Mouse (Mus musculus): ENCODE results near the gene Cfap58. TPM values are rescaled to one million over a fixed set of nuclear protein-coding genes. Genes with fewer than 3 reads are reported as not detected.
A peak's percentile ranks its signal among the peaks of the same experiment; 100 is the strongest.

The Cfap58 gene
- polyA plus RNA-seq, 1 experiment from 2014 or later, result not detected

DNA sequence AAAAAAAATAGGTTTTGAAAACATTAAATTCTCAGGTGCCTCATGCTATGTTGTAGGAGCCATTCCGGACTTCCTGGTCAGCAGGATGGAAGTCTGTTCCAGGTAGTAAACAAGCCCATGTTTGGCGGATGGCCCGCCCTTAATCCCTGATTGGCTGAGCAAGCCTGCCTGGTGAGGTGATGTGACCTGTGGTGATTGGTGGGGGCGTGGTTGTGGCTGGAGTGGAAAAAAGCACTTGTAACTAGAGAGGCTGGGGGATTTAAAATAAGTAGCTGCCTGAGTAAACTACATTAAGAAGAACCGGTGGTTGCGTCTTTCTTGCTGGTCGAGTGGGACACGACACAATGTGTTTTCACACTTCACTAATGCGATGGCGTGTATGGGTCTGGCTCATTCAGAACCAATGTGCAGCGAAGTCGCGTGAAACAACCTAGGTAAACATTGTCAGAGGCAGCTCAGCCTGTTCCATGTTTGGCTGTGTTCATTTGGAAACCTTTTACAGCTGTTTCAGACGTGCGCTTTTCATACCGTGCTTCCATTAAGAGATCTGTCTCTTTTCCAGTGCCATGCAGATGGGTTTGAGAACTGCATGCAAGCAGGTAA, 2.7 kb upstream of the Cfap58 start:
- 66% methylated on average over 16 of the region's 16 CpGs for WGBS (ENCODE audit: insufficient replicate concordance)
- no peak; the same call in 1 of the 2 replicates for ATAC-seq (ENCODE audit: insufficient read depth)
- peaks cover 32% of the 10 kb centered on the region for H3K27me3 ChIP-seq
- H3K4me3 ChIP-seq (replicated peaks), result no peak overlapping the region
- no peaks in the 10 kb centered on the region for H3K9me3 ChIP-seq (replicated peaks)
- H3K36me3 ChIP-seq (replicated peaks), result no peaks in the 10 kb centered on the region
- H3K9ac ChIP-seq, result no peak overlapping the region
- peaks cover 5% of the 10 kb centered on the region for H3K4me1 ChIP-seq (replicated peaks)
- H3K27ac ChIP-seq (replicated peaks), result no peak overlapping the region
- no peak overlapping the region for H3K4me2 ChIP-seq

DNA sequence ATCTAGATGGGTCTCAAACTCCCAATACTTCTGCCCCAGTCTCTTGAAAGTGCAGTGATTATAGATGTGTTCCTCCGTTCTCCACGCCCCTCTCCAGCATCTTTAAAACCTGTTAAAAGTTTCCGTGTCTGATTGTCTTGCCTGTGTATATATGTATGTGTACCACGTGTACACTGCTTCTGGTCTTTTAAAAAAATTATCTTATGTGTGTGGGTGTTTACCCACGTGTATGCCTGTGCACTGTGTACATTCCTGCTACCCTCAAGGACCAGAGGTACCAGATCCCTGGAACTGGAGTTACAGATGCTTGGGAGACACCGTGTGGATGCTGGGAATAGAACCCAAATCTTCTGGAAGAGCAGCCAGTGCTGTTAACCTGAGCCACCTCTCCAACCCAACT, 1.9 kb upstream of the Cfap58 start:
- Histone ChIP-seq H3K4me3 (replicated peaks) (no peak overlapping the region), H3K9ac (no peak overlapping the region), H3K27me3 (peaks cover 39% of the 10 kb centered on the region), H3K36me3 (replicated peaks) (no peaks in the 10 kb centered on the region), H3K27ac (replicated peaks) (no peak overlapping the region), H3K4me2 (no peak overlapping the region), H3K9me3 (replicated peaks) (no peaks in the 10 kb centered on the region), H3K4me1 (replicated peaks) (peaks cover 5% of the 10 kb centered on the region)
- WGBS (ENCODE audit: insufficient replicate concordance), result 64% methylated on average over 6 of the region's 6 CpGs
- ATAC-seq (ENCODE audit: insufficient read depth), result no peak

DNA sequence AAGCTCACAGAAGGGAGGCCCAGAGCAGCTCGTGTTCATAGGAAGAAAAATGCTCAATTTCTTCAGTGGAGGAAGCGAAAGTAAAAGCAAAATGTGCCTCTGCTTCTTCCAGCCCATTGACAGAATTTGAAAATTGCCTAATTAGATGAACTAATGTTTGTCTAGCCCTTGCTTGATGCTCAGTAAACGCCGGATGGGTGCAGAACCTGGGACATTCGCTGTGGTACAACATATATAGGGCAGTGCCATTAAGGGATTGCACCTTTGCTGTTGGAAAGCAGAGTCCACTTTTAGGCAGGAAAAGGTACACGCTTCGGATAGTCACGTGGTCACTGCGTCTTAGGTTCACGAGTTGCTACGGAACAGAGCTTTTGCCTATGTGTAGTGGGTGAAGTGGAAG, 985 bp upstream of the Cfap58 start:
- ATAC-seq (ENCODE audit: insufficient read depth), result no peak
- Histone ChIP-seq H3K9me3 (replicated peaks) (no peaks in the 10 kb centered on the region), H3K27me3 (peaks cover 42% of the 10 kb centered on the region), H3K4me1 (replicated peaks) (peaks cover 5% of the 10 kb centered on the region), H3K4me3 (replicated peaks) (no peak overlapping the region; the same call in 1 of the 2 replicates), H3K36me3 (replicated peaks) (no peaks in the 10 kb centered on the region), H3K4me2 (no peak overlapping the region), H3K27ac (replicated peaks) (no peak overlapping the region), H3K9ac (no peak overlapping the region)
- WGBS (ENCODE audit: insufficient replicate concordance), result 63% methylated on average over 11 of the region's 11 CpGs

DNA sequence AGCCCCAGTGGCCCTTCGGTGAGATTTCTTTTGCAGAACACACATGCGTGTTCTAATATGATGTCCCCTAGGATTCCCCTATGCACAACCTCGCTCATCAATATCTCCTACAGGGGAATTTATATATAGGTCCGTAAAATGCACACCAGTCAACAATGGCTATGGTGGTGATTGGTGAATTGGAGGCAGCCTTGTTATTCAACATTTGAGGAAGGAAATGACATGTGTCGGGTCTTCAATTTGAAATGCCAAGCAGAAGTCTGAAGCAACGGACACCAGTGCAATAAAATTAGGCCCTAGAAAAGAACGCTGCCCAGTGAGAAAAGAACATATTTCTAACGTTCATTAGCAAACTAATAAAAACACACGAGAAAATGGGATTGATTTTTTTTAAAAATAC, 537 bp upstream of the Cfap58 start:
- WGBS (ENCODE audit: insufficient replicate concordance), result 34% methylated on average over 9 of the region's 9 CpGs

GRCm38 (mm10) chr19:47939361-47939760, 1.9 kb downstream of the Cfap58 start:
- no peak overlapping the region for H3K4me2 ChIP-seq
- ATAC-seq (ENCODE audit: insufficient read depth), result no peak
- 66% methylated on average over 6 of the region's 6 CpGs for WGBS (ENCODE audit: insufficient replicate concordance)
- no peaks in the 10 kb centered on the region for H3K36me3 ChIP-seq (replicated peaks)
- no peaks in the 10 kb centered on the region for H3K9me3 ChIP-seq (replicated peaks)
- H3K27me3 ChIP-seq, result peaks cover 46% of the 10 kb centered on the region
- no peak overlapping the region for H3K27ac ChIP-seq (replicated peaks)
- H3K9ac ChIP-seq, result no peak overlapping the region
- peaks cover 5% of the 10 kb centered on the region for H3K4me1 ChIP-seq (replicated peaks)
- H3K4me3 ChIP-seq (replicated peaks), result no peak overlapping the region

More for the DNA sequence above, 537 bp upstream of the Cfap58 start:
- H3K36me3 ChIP-seq (replicated peaks), result no peaks in the 10 kb centered on the region
- no peak for ATAC-seq (ENCODE audit: insufficient read depth)
- no peaks in the 10 kb centered on the region for H3K9me3 ChIP-seq (replicated peaks)
- H3K4me1 ChIP-seq (replicated peaks), result peaks cover 5% of the 10 kb centered on the region
- no peak overlapping the region for H3K27ac ChIP-seq (replicated peaks)
- no peak overlapping the region for H3K9ac ChIP-seq
- H3K4me2 ChIP-seq, result peak overlapping the region; percentile 65
- peaks cover 46% of the 10 kb centered on the region for H3K27me3 ChIP-seq
- peak overlapping the region; percentile 41; the same call in 1 of the 2 replicates for H3K4me3 ChIP-seq (replicated peaks)

GRCm38 (mm10) chr19:47946821-47947465, 9.5 kb downstream of the Cfap58 start:
- Histone ChIP-seq H3K36me3 (replicated peaks) (no peaks in the 10 kb centered on the region), H3K27ac (replicated peaks) (no peak overlapping the region), H3K4me3 (replicated peaks) (no peak overlapping the region), H3K27me3 (no peaks in the 10 kb centered on the region), H3K9me3 (replicated peaks) (no peaks in the 10 kb centered on the region), H3K9ac (no peak overlapping the region), H3K4me2 (no peak overlapping the region), H3K4me1 (replicated peaks) (no peaks in the 10 kb centered on the region)
- no peak for ATAC-seq (ENCODE audit: insufficient read depth)
- WGBS (ENCODE audit: insufficient replicate concordance), result 45% methylated on average over 23 of the region's 23 CpGs

GRCm38 (mm10) chr19:47950946-47951345, 13.5 kb downstream of the Cfap58 start:
- H3K9me3 ChIP-seq (replicated peaks), result no peaks in the 10 kb centered on the region
- H3K9ac ChIP-seq, result no peak overlapping the region
- 53% methylated on average over 7 of the region's 7 CpGs for WGBS (ENCODE audit: insufficient replicate concordance)
- no peak overlapping the region for H3K4me3 ChIP-seq (replicated peaks)
- H3K27me3 ChIP-seq, result no peaks in the 10 kb centered on the region
- no peak overlapping the region for H3K4me2 ChIP-seq
- H3K36me3 ChIP-seq (replicated peaks), result no peaks in the 10 kb centered on the region
- ATAC-seq (ENCODE audit: insufficient read depth), result no peak
- no peaks in the 10 kb centered on the region for H3K4me1 ChIP-seq (replicated peaks)
- H3K27ac ChIP-seq (replicated peaks), result no peak overlapping the region

DNA sequence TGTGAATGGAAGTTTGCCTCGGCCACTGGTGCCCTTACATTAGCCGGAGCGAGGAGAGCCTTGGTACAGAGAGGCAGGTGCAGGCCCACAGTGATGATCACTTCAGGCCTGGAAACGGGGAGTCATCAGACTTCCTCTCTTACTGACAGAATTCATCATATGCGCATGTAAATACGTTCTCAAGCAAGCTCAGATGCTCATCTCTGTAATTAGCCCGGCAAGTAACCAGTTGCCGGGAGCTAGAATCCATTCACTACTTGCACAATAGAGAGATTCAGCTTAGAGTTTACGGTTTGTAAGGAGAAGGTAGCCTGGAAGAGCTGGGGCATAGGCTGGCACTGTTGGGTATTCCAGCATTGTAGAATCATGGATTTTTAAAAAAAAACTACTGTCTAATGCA, 15.7 kb downstream of the Cfap58 start:
- no peaks in the 10 kb centered on the region for H3K27me3 ChIP-seq
- H3K27ac ChIP-seq (replicated peaks), result no peak overlapping the region
- H3K4me1 ChIP-seq (replicated peaks), result no peaks in the 10 kb centered on the region
- no peak overlapping the region for H3K4me2 ChIP-seq
- no peak overlapping the region for H3K4me3 ChIP-seq (replicated peaks)
- H3K36me3 ChIP-seq (replicated peaks), result no peaks in the 10 kb centered on the region
- no peak for ATAC-seq (ENCODE audit: insufficient read depth)
- WGBS (ENCODE audit: insufficient replicate concordance), result 65% methylated on average over 9 of the region's 9 CpGs
- H3K9me3 ChIP-seq (replicated peaks), result no peaks in the 10 kb centered on the region
- no peak overlapping the region for H3K9ac ChIP-seq

DNA sequence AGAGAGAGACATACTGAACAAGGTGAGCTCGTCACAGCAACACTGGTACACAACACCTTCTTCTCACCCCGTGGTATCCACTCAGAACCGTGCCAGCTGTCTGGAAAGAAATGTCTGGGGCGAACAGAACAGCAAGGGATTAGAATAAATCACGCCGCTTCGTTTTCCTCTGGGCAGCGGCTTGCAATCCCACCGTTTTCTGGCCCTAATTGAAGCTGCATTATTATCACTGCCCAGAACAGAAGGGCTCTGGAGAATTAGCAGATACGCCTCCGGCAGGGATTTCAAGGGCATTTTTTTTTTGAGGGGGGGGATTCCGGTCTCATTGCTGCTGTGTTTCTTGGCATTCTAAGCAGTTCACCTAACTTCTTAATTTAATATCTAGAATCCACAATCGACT, 20.7 kb downstream of the Cfap58 start:
- no peak for ATAC-seq (ENCODE audit: insufficient read depth)
- WGBS (ENCODE audit: insufficient replicate concordance), result 66% methylated on average over 13 of the region's 13 CpGs
- Histone ChIP-seq H3K27me3 (no peaks in the 10 kb centered on the region), H3K4me1 (replicated peaks) (no peaks in the 10 kb centered on the region), H3K9ac (no peak overlapping the region), H3K4me2 (no peak overlapping the region), H3K27ac (replicated peaks) (no peak overlapping the region), H3K9me3 (replicated peaks) (no peaks in the 10 kb centered on the region), H3K4me3 (replicated peaks) (no peak overlapping the region), H3K36me3 (replicated peaks) (no peaks in the 10 kb centered on the region)

DNA sequence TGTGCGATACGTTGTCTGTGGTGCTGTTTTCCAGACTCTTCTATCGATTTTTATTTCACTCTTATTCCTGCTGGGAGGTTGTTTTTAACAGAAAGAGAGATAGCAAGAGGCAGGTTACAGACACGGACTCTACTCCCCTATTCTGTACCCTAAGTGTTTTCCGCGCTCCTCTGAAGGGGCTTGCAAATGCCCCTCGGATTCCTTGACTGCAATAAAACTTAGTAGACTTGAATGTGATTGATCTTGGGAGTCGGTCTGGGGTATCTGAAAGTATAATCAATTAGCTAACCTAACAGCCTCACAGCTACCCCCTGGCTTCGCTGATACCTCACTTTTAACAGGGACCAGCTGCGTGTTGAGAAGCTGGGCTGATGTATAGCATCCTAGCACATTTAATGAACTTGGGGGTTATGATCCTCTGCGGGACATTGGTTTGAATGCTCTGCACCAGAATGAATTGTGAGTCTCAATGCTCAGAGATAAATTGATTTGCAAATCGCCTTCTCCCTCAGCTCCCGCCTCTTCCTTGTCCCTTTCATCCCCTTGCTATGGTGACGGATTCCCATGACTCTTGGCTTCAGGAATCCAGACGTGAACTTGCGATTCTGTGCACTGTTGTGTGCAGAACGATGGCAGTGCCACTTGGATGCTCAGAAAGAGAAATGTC, 31.7 kb downstream of the Cfap58 start:
- ATAC-seq (ENCODE audit: insufficient read depth), result no peak
- WGBS (ENCODE audit: insufficient replicate concordance), result 61% methylated on average over 17 of the region's 17 CpGs

GRCm38 (mm10) chr19:47971066-47971465, 33.6 kb downstream of the Cfap58 start:
- Histone ChIP-seq H3K9ac (no peak overlapping the region), H3K27ac (replicated peaks) (no peak overlapping the region), H3K9me3 (replicated peaks) (no peaks in the 10 kb centered on the region), H3K4me3 (replicated peaks) (no peak overlapping the region), H3K4me1 (replicated peaks) (no peaks in the 10 kb centered on the region), H3K4me2 (no peak overlapping the region), H3K27me3 (no peaks in the 10 kb centered on the region), H3K36me3 (replicated peaks) (no peaks in the 10 kb centered on the region)
- no peak for ATAC-seq (ENCODE audit: insufficient read depth)
- WGBS (ENCODE audit: insufficient replicate concordance), result 74% methylated on average over 8 of the region's 8 CpGs

More for the DNA sequence above, 31.7 kb downstream of the Cfap58 start:
- H3K4me2 ChIP-seq, result no peak overlapping the region
- no peaks in the 10 kb centered on the region for H3K9me3 ChIP-seq (replicated peaks)
- H3K9ac ChIP-seq, result no peak overlapping the region
- H3K27ac ChIP-seq (replicated peaks), result no peak overlapping the region
- no peaks in the 10 kb centered on the region for H3K27me3 ChIP-seq
- H3K4me1 ChIP-seq (replicated peaks), result no peaks in the 10 kb centered on the region
- no peaks in the 10 kb centered on the region for H3K36me3 ChIP-seq (replicated peaks)
- H3K4me3 ChIP-seq (replicated peaks), result no peak overlapping the region
